Mouse (Mus musculus) lung, adult 2 months (tissue): ENCODE data around the gene Klc4. TPM values are rescaled to one million over a fixed set of nuclear protein-coding genes. Genes with fewer than 3 reads are reported as not detected.

ENCODE experiments used
- DNase-seq: peaks from one replicate; pipeline ENCODE4 v3.0.0; 2022
- H3K4me1 ChIP-seq: fragments of 200-500 bp; 2 replicates; pipeline ENCODE4 v1.6.1; 2011; ENCODE audit warnings: low read length; ENCODE audit not compliant: control insufficient read depth, insufficient read depth
- H3K4me3 ChIP-seq: fragments of 200-500 bp; replicated peaks from 2 replicates; pipeline ENCODE3; 2011; ENCODE audit warnings: low read depth, mild to moderate bottlenecking, control low read depth, low read length; ENCODE audit errors: extremely low read depth
- CTCF ChIP-seq: fragments of 200-500 bp; IDR thresholded peaks from 2 replicates; pipeline ENCODE4 v1.5.1; 2011; ENCODE audit warnings: mild to moderate bottlenecking, low read length, control low read depth; ENCODE audit not compliant: insufficient read depth
- POLR2A ChIP-seq: fragments of 200-500 bp; IDR thresholded peaks from 2 replicates; pipeline ENCODE4 v1.6.1; 2011; ENCODE audit warnings: low read depth, mild to moderate bottlenecking, control low read depth, low read length, borderline replicate concordance; ENCODE audit errors: extremely low read depth
- WGBS: fragments of 180-500 bp; shearing (Covaris S2); methylation state at CpG from one replicate; pipeline ENCODE4 v1.1.7; 2018; 5-methylcytosine and 5-hydroxymethylcytosine counted together
- polyA plus RNA-seq: library from polyadenylated mRNA; depleted of rRNA; stranded (reverse); fragments of >200 nt; gene quantifications from 2 replicates; pipeline ENCODE4 v1.2.3, GENCODE M21; 2012

The Klc4 gene
- polyA plus RNA-seq, 1 experiment, result 22.6 TPM

DNA sequence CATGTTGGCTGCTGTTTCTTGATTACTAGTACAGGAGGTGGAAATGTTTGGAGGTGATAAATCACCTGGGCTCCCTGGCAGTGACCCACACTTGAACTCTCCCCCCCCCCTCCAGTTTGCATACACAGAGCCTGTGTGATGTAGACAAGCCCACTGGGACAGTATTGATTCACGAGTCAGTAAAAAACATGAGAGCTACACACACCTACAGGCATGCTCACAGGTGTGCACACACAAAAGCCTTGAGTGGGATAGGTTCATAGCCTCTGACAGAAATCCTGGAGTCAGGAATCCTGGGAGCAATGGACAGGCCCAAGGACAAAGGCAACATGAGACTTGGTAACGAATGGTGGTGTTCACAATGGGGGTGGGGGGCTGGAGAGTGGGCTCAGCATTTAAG is 33.6 kb downstream of the Klc4 start:
- DNase-seq, result no peak
- 53% methylated on average over 2 of the region's 2 CpGs for WGBS
- TF ChIP-seq POLR2A (no peak), CTCF (no peak)
- Histone ChIP-seq H3K4me3 (no peak overlapping the region), H3K4me1 (peaks cover 11% of the 10 kb centered on the region)

DNA sequence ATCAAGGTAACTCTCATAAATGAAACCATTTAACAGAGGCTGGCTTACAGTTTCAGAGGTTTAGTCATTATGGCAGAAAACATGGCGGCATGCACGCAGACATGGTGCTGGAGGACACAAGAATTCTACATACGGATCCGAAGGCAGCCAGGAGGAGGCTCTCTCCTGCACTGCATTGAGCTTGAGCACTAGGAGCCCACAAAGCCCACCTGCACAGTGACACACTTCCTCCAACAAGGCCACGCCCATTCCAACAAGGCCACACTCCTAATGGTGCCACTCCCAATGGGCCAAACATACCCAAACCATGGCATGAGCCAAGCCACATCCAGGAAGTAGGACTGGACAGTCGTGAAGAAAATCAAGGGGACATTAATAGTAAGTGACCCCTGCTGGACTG is 34.5 kb downstream of the Klc4 start:
- WGBS, result 88% methylated on average over 6 of the region's 6 CpGs
- DNase-seq, result no peak
- Histone ChIP-seq H3K4me1 (peaks cover 11% of the 10 kb centered on the region), H3K4me3 (no peak overlapping the region)
- TF ChIP-seq CTCF (no peak), POLR2A (no peak)

DNA sequence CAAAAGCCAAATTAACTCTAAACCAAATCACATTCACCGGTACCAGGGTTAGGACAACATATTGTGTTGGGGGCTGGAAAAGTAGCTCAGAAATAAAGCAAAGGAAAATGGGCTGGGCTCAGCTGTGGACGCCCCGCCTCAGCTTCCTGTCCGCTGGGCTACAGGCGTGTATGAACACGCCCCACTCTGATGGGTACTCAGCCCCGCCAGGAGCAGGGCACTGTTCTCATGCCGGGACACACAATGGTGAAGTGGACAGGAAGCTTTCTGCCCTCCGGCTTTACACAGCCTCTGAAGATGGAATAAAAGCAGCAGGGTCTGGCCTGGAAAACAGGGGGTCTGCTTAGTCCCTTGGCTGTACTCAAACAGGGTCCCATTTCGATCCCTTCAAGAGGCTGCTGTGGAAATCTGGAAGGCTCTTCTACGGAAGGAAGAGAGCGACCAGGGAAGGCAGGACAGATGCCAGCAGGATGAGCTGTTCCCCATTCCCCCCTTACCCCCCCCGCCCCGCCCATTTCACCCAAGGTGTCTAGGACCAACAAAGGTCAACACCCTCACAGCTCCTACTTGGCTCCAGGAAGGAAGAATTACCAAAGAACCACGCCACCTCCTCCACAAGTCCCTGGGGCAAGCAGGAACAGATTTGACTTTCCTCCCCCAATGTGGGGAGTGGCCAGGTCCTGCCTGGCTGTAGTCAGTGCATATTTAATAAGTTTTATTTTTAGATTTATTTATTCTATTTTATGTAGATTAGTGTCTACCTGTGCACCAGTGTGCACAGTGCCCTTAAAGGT is 35.9 kb downstream of the Klc4 start:
- Histone ChIP-seq H3K4me3 (peak overlapping the region; percentile 36), H3K4me1 (peaks cover 11% of the 10 kb centered on the region)
- TF ChIP-seq CTCF (no peak), POLR2A (peak; percentile 56; the same call in 1 of the 2 replicates)
- DNase-seq, result peak; percentile 48
- WGBS, result 12% methylated on average over 15 of the region's 15 CpGs

DNA sequence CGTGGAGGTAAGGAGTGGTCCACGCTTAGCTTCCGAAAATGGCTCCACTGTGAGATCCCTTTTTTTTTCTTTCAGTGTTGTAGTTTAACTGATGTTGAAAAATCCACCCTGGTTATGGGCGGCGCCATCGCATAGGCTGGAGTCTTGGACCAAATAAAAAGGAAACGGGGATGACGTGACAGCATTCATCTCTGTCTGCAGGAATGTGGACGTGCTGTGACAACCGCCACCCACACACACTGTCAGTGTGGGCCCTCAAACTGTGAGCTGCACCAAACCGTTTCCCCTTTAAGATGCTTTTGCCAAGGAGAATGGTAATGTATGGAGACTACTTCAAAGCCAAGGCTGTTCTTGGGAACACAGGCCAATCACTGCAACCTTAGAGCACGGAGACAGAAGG is 39.8 kb downstream of the Klc4 start:
- no peak for TF ChIP-seq CTCF
- Histone ChIP-seq H3K4me3 (no peak overlapping the region), H3K4me1 (peaks cover 2% of the 10 kb centered on the region)
- WGBS, result 63% methylated on average over 12 of the region's 12 CpGs
- no peak for DNase-seq

DNA sequence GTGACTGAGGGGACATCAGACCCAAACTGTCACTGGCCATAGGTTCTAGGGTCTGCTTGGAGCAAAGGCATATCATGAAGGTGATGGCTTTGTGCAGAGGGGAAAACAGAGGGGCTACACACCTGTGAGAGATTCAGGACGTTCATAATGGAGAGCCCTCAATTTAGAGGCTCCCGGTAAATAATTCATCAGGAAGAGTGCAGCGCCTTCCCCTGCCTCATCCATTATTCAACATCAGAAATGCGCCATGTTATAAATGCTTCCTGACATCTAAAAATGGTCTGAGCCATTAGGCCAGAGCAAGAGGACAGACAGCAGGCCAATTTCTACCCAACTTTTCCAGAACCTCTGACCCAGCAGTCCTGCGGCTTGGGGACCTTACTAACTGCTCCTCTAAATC is 40.7 kb downstream of the Klc4 start:
- DNase-seq, result no peak
- 71% methylated on average over 5 of the region's 5 CpGs for WGBS
- no peak for TF ChIP-seq POLR2A
- TF ChIP-seq CTCF, result no peak
- Histone ChIP-seq H3K4me3 (no peak overlapping the region), H3K4me1 (peaks cover 2% of the 10 kb centered on the region)

DNA sequence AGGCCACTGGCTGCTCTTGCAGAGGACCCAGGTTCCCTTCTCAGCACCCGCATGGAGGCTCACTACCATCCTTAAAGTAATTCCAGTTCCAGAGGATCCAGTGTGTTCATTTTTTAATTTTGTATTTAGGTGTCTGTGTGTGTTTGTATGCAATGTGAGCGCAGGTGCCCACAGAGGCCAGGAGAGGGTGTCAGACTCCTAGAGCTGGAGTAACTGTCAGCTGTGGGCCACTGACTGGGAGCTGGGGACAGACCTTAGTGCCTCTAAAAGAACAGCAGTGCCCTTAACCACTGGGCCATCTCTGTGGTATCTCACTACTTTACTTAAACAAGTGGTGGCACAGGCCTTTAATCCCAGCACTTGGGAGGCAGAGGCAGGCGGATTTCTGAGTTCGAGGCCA is 42.6 kb downstream of the Klc4 start:
- no peak for TF ChIP-seq CTCF
- TF ChIP-seq POLR2A, result no peak
- WGBS, result 96% methylated on average over 4 of the region's 4 CpGs
- no peak overlapping the region for H3K4me3 ChIP-seq
- peaks cover 2% of the 10 kb centered on the region for H3K4me1 ChIP-seq
- DNase-seq, result no peak

DNA sequence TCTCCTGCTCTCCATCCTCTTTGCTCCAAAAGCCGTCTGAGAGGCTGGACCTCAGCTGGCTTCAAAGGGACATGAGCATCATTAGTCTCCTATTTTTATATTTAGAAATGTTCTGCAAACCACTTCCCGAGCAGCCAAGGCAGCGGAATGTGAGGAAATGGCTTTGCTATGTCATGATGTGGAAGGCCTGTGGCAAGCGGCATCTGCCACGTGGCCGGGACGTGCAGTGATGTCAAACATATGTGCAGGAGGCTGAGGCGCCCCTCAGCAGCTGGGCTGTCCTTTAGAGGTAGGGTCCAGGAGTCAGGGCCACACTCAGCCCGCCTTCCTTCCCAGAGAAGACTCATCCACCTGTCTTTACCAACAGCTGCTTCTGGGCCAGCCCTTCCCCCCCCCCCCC is 43.6 kb downstream of the Klc4 start:
- DNase-seq, result no peak
- whole genome bisulfite sequencing, result 22% methylated on average over 9 of the region's 9 CpGs
- peaks cover 2% of the 10 kb centered on the region for H3K4me1 ChIP-seq

DNA sequence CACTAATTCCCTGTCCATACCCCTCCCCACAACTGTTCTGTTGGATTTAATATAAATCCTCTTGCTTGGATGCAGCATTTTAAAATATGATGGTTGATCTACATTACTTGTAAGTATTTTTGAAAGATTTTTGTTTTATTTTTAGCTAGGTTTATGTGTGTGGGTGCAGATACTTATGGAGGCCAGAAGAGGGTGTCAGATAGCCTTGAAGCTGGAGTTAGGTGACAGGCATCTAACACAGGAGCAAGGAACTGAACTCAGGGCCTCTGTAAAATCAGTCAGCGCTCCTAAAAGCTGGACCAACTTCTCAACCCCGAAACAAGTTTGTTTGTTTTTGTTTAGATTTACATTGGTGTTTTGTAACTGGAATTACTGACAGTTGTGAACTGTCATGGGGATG is 45.3 kb downstream of the Klc4 start:
- WGBS, result 67% methylated on average over 2 of the region's 2 CpGs
- Histone ChIP-seq H3K4me3 (no peak overlapping the region), H3K4me1 (peaks cover 2% of the 10 kb centered on the region)
- no peak for TF ChIP-seq CTCF
- no peak for DNase-seq

More for the DNA sequence above, 43.6 kb downstream of the Klc4 start:
- TF ChIP-seq CTCF (no peak), POLR2A (no peak)
- no peak overlapping the region for H3K4me3 ChIP-seq

DNA sequence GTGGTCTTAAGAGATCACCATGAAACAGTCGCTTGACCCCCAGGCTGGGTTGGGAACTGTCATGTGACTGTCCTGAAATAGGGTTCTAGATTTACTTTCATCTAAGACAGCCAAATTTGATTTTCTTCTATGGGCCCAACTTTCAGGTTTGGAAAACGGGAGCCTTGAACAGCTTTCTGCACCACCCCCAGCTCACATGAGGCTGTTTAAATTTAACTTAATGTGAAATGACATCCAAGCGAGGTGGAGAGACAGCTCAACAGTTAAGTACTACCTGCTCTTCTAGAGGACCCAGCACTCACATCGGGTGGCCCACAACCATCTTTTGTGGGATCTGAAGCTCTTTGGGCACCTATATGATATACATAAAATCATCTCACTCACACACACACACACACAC is 46.9 kb downstream of the Klc4 start:
- H3K4me3 ChIP-seq, result no peak overlapping the region
- DNase-seq, result no peak
- TF ChIP-seq POLR2A (no peak), CTCF (no peak)
- peaks cover 2% of the 10 kb centered on the region for H3K4me1 ChIP-seq
- WGBS, result 81% methylated on average over 4 of the region's 4 CpGs

DNA sequence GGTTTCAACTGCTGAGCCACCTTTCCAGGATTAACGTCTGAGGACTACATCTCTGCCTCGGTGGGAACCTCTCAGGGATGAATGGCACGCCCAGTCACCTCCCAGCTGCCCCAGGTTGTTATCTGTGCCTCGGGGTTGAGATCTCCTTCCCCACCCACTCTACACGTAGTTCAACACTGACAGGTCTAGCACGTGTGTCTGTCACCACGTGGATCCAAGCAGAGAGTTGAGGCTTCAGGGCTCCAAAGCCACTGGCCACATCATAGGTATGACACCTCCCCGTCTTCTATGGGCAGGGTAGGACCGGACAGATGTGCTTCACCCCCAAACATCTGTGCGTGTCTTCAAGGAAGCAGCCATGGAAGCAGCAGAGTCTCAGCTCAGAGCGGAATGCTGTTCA is 47.9 kb downstream of the Klc4 start:
- H3K4me3 ChIP-seq, result no peak overlapping the region
- peaks cover 2% of the 10 kb centered on the region for H3K4me1 ChIP-seq
- TF ChIP-seq CTCF (no peak), POLR2A (no peak)
- DNase-seq, result no peak
- WGBS, result 79% methylated on average over 11 of the region's 11 CpGs
